Mouse (Mus musculus) midbrain, embryonic 15.5 days (tissue): ENCODE results near the gene Etfa. TPM values are rescaled to one million over a fixed set of nuclear protein-coding genes. Genes with fewer than 3 reads are reported as not detected.
A peak's percentile ranks its signal among the peaks of the same experiment; 100 is the strongest.

Source experiments
- ATAC-seq: fragments of 200-750 bp; cut with Nextera tagmentation; replicated peaks from 2 replicates; pipeline ENCODE4 v1.8.0; 2017; ENCODE audit warnings: moderate TSS enrichment
- H3K27ac ChIP-seq: fragments of 300-500 bp; sonication (generic); 2 replicates; pipeline ENCODE4 v1.5.1; 2015; ENCODE audit warnings: mild to moderate bottlenecking, inconsistent platforms
- H3K27me3 ChIP-seq: fragments of 300-500 bp; sonication (generic); replicated peaks from 2 replicates; pipeline ENCODE4 v1.6.1; 2015; ENCODE audit warnings: inconsistent platforms
- H3K36me3 ChIP-seq: fragments of 300-500 bp; sonication (generic); replicated peaks from 2 replicates; pipeline ENCODE4 v1.6.1; 2015; ENCODE audit warnings: inconsistent platforms
- H3K4me1 ChIP-seq: fragments of 300-500 bp; sonication (generic); 2 replicates; pipeline ENCODE4 v1.6.1; 2015; ENCODE audit warnings: inconsistent platforms
- H3K4me2 ChIP-seq: fragments of 300-500 bp; sonication (generic); 2 replicates; pipeline ENCODE4 v1.6.1; 2015; ENCODE audit warnings: inconsistent platforms, mild to moderate bottlenecking, moderate library complexity
- H3K4me3 ChIP-seq: fragments of 300-500 bp; sonication (generic); 2 replicates; pipeline ENCODE4 v1.5.1; 2015; ENCODE audit warnings: mild to moderate bottlenecking, inconsistent platforms
- H3K9ac ChIP-seq: fragments of 300-500 bp; sonication (generic); 2 replicates; pipeline ENCODE4 v1.6.1; 2015; ENCODE audit warnings: mild to moderate bottlenecking, inconsistent platforms
- H3K9me3 ChIP-seq: fragments of 300-500 bp; sonication (generic); 2 replicates; pipeline ENCODE4 v1.6.1; 2016; ENCODE audit warnings: inconsistent platforms
- WGBS: fragments of 180-500 bp; shearing (Covaris S2); methylation state at CpG from one replicate; pipeline ENCODE4 v1.1.7; 2015; ENCODE audit warnings: mixed read lengths; 5-methylcytosine and 5-hydroxymethylcytosine counted together
- polyA plus RNA-seq: library from polyadenylated mRNA; unstranded; fragments of >200 nt; fragmentation: Nextera tagmentation; extraction: Ambion mirVana; gene quantifications from 2 replicates; pipeline ENCODE4 v1.2.1, GENCODE M21; 2015

Gene Etfa
- 71.4 and 81.8 TPM in 2 replicates for polyA plus RNA-seq

DNA sequence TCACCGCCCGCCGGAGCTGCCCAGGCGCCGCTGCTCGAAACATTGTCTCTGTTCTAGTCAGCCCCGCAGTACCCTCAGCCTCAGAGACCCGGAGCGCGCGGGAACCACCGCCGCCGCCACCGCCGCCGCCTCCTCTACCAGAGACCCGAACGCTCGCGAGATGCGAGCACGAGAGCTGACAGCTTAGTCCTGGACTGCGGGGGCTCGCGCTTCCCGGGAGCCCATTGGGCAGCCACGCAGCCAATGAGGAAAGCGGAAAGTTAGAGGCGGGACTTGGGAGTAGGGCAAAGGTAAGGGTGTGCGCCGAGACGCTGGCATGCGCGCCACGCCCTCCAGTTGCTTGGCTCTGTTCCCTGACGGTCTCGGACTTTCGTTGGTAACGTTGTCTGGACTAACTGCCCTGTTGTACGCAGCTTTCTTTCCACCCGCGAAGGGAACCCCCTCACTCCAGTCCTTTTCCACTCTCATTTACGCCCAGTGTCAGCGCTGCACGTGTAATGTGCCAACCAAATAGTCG, at the start of gene Etfa:
TSS of gene Etfa (minus strand) at position 217 of the 517 bp plus-strand sequence.
- Histone ChIP-seq H3K9ac (peak within 1 kb of the TSS; percentile 79), H3K9me3 (no peaks in the 10 kb centered on the region), H3K4me3 (peak within 1 kb of the TSS; percentile 97), H3K4me1 (peaks cover 11% of the 10 kb centered on the region), H3K4me2 (peak within 1 kb of the TSS; percentile 97), H3K27me3 (peaks cover 10% of the 10 kb centered on the region), H3K27ac (peak within 1 kb of the TSS; percentile 82), H3K36me3 (no peaks in the 10 kb centered on the region)
- whole genome bisulfite sequencing, result 2% methylated on average over 47 of the region's 47 CpGs
- ATAC-seq, result peak; percentile 100

DNA sequence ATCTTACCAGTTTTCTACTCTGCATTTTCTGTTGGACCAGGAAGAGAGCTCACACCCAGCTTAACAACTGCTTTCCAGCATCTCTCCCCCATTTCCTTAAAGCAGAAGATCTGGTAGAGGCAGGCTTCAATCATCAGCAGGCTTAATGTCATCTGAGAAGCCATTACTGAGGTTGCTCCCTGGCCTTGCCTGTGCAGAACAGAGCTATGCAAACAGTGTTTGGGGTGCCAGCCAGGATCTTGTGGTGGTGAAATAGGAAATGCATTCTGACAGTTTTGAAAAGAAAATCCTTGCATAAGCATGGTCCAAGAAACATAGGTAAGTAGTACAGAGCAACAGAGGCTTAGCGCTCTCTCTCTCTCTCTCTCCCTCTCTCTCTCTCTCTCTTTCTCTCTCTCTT, 48.9 kb upstream of the Etfa start:
- H3K27ac ChIP-seq, result no peak overlapping the region
- H3K4me2 ChIP-seq, result no peak overlapping the region
- H3K4me3 ChIP-seq, result no peak overlapping the region
- H3K36me3 ChIP-seq, result no peaks in the 10 kb centered on the region
- no peak for ATAC-seq
- WGBS, result 96% methylated on average over 1 of the region's 1 CpGs
- no peaks in the 10 kb centered on the region for H3K9me3 ChIP-seq
- no peak overlapping the region for H3K9ac ChIP-seq
- H3K27me3 ChIP-seq, result no peaks in the 10 kb centered on the region; the same call in 1 of the 2 replicates
- no peaks in the 10 kb centered on the region for H3K4me1 ChIP-seq

DNA sequence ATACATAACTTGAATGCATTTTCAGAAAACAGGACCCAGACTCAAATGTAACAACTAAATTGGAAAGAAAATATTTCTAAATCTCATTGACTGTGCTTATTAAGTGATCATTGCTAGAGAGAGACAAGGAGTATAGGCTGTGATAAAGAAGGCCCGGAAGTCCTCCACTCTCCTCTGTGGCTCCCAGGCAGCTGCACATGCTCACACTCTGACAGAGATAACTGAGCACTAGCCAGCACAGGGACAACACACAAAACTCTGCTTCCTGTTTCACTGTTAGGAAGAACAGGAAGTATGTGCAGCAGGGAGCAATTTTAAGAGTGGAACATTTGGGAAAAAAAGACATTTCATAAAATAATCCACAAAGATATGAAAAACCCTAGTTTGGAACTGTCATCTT, 42.9 kb upstream of the Etfa start:
- Histone ChIP-seq H3K9ac (no peak overlapping the region), H3K36me3 (no peaks in the 10 kb centered on the region), H3K4me3 (no peak overlapping the region), H3K27ac (no peak overlapping the region), H3K27me3 (peaks cover 14% of the 10 kb centered on the region), H3K4me1 (no peaks in the 10 kb centered on the region), H3K9me3 (no peaks in the 10 kb centered on the region), H3K4me2 (no peak overlapping the region)
- 87% methylated on average over 1 of the region's 1 CpGs for WGBS
- ATAC-seq, result no peak

DNA sequence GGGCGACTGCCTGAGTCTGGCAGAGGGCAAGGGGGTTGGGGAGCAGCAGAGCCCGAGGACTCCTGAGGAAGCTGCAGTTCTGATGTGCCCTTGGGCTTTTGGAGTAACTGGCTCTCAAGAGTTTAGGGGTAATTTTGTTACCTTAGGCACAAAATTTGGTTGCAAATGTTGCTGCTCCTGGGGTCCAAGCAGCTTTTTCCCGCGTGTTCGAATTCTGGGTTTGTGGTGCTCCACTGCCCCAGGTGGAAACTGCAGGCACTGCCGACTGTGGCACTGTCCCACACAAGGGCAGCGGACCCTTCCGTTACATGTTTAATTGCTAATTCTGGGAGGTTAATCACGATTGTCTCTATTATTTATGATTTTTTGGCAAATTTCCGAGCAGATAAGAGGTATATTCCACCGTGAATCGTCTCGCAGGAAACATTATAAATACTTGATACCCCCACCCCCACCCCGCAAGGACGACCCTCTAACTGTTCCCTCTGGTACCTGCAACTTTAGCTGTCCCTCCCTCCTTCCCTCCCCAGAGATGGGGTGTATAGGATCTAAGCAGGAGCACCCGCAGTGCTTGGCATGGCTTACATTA, 37.4 kb upstream of the Etfa start:
- no peak overlapping the region for H3K27ac ChIP-seq
- no peak overlapping the region for H3K4me3 ChIP-seq
- no peaks in the 10 kb centered on the region for H3K9me3 ChIP-seq
- peaks cover 57% of the 10 kb centered on the region for H3K27me3 ChIP-seq
- no peak overlapping the region for H3K9ac ChIP-seq
- no peak overlapping the region for H3K4me2 ChIP-seq
- no peak for ATAC-seq
- peaks cover 19% of the 10 kb centered on the region for H3K4me1 ChIP-seq
- WGBS, result 6% methylated on average over 16 of the region's 16 CpGs
- no peaks in the 10 kb centered on the region for H3K36me3 ChIP-seq

DNA sequence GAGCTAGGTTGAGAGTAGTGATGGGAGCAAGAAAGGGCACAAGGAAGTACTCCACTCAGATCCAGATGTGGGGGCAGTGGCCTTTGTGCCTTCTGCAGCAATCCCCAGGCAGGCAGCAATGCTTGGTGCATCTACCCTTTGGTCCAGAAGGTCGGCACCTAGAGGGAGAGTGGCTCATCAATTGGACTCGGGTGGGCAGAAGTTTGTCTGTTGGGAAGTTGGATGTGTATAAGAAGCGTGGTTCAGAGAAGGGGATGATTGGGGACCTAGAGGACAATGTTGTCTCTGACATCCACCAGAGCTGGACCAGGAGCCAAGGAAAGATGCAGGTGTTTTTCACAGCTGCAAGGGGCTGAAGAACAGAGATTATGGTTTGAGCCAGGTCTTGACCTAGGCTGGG, 36.8 kb upstream of the Etfa start:
- H3K4me2 ChIP-seq, result no peak overlapping the region
- H3K4me3 ChIP-seq, result no peak overlapping the region
- H3K9ac ChIP-seq, result no peak overlapping the region
- no peaks in the 10 kb centered on the region for H3K36me3 ChIP-seq
- H3K27ac ChIP-seq, result no peak overlapping the region
- peaks cover 62% of the 10 kb centered on the region for H3K27me3 ChIP-seq
- no peak for ATAC-seq
- H3K9me3 ChIP-seq, result no peaks in the 10 kb centered on the region
- WGBS, result 19% methylated on average over 3 of the region's 3 CpGs
- H3K4me1 ChIP-seq, result peaks cover 24% of the 10 kb centered on the region

DNA sequence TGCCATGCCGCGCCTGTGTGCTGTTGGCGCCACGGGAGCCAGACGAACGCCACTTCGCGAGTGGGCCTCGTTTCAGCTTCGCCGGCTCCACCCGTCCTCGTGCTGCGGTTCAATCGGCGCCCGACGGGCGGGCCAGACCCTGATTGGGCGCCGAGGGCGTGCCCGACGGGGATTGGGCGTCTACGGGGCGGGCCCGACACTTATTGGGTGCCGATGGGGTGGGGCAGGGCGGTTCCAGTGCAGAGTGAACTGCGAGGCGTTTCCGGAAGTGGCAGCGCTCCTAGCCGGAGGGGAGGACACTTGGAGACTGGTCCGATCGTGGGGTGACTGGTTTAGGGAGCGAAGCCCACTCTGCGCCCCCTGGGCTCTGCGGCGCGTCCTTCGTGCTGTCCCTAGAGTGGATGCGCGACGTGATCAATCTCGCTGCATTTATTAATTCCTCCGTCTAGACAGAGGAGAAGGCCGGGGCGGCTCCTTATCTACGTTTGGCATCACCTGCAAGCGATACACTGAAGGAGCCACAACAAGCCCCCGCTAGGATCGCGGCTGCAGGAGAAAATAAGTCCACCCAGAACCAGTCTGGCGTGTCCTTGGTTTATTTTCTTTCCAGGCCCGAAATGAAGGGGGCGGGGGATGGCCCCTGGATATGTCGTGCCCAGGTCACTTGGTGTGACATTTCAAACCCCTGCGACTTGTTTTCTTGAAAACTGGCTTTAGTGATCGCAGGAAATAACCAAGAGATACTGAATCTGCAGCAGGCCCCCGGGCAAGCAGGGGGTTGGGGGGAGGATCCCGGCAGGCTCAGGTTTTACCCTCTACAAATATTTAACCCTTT, 34.4 kb upstream of the Etfa start:
- Histone ChIP-seq H3K36me3 (no peaks in the 10 kb centered on the region), H3K9ac (no peak overlapping the region), H3K4me1 (peaks cover 35% of the 10 kb centered on the region), H3K4me3 (peak overlapping the region; percentile 19; the same call in 1 of the 2 replicates), H3K4me2 (peak overlapping the region; percentile 33), H3K9me3 (no peaks in the 10 kb centered on the region), H3K27me3 (peaks cover 74% of the 10 kb centered on the region), H3K27ac (no peak overlapping the region)
- ATAC-seq, result no peak; the same call in 1 of the 2 replicates
- WGBS, result 2% methylated on average over 63 of the region's 63 CpGs

DNA sequence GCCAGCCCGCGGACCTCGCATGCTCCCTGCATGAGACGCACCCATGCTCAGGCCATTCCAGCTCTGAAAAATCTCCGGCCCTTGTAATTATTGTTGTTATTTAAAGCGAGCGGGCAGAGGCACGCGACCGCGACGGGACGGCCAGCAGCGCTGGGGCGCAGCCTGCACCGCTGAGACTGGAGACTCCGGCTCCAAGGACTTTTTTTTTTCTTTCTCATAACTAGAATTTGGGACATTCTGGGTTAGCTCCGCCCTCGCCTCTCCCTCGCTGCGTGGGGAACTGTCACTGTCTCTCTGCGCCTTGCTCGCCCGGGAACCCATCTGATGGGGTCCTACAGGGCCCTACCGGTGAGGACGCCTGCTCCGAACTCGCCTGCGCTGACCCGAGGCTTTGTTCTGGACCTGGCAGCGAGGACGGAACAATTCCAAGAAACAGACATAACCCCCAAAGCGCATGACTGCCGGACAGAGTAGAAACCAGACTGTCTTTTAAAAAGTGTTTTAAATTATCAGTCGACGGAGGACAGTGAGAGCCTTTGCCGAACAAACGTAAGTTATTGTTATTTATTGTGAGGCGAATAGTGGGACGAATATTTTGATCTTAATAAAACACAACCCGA, 33.6 kb upstream of the Etfa start:
- WGBS, result 5% methylated on average over 41 of the region's 41 CpGs
- Histone ChIP-seq H3K27ac (no peak overlapping the region), H3K9me3 (no peaks in the 10 kb centered on the region), H3K4me2 (peak overlapping the region; percentile 33), H3K4me3 (no peak overlapping the region), H3K4me1 (peaks cover 40% of the 10 kb centered on the region), H3K9ac (no peak overlapping the region), H3K27me3 (peaks cover 76% of the 10 kb centered on the region), H3K36me3 (no peaks in the 10 kb centered on the region)
- no peak for ATAC-seq

DNA sequence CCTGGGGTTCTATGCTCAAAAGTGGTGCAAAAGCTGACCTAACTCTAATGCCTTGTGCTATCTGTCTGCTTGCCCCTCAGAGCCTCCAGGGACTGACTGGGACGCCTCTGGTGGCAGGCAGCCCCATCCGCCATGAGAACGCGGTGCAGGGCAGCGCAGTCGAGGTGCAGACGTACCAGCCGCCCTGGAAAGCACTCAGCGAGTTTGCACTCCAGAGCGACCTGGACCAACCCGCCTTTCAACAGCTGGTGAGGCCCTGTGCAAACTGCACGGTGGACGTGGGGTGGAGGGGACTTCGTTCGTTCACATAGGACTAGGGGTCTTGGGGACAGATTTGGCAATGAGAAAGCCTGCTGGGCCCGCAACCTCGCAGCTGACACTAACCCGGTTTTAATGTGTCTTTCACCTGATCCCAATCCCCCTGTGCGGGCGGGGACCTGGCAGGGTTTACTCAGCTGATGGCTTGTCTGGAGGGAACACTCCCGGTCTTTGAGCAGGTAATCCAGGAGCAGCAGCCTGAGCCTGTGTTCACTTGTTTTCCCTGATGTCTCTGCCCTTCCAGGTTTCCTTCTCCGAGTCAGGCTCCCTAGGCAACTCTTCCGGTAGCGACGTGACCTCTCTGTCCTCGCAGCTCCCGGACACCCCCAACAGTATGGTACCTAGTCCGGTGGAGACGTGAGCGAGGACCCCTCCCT, 33.0 kb upstream of the Etfa start:
- no peaks in the 10 kb centered on the region for H3K36me3 ChIP-seq
- H3K27me3 ChIP-seq, result peaks cover 72% of the 10 kb centered on the region
- no peak overlapping the region for H3K9ac ChIP-seq
- ATAC-seq, result no peak
- no peak overlapping the region for H3K4me3 ChIP-seq
- no peak overlapping the region for H3K27ac ChIP-seq
- H3K9me3 ChIP-seq, result no peaks in the 10 kb centered on the region
- no peak overlapping the region for H3K4me2 ChIP-seq
- H3K4me1 ChIP-seq, result peaks cover 44% of the 10 kb centered on the region
- under 1% methylated on average over 30 of the region's 30 CpGs for WGBS

DNA sequence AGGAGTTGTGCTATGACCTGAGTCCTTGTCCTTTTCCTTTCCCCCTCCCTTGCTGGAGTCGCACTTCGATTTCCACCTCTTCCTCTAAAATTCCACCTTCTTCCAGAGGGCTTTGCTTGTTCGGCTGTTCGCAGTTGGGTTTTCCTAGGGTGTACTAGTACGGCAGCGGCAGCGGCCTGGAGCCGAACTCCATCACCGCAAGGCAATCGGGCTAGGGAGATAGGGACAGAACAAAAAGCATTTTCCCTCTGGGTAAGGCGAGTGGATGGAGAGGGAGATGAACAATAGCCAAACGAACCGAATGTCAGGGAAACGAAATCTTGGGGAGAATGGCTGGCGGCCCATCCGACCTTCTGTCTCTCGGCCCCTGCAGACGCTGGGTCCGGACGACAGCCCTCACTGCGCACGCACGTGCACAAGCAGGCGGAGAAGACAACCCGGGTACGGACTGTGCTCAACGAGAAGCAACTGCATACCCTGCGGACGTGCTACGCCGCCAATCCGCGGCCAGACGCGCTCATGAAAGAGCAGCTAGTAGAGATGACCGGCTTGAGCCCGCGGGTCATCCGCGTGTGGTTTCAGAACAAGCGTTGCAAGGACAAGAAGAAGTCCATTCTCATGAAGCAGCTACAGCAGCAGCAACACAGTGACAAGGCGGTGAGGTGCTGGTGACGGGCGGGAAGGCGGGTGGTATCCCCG, 31.8 kb upstream of the Etfa start:
- Histone ChIP-seq H3K4me3 (peak overlapping the region; percentile 4; the same call in 1 of the 2 replicates), H3K9ac (no peak overlapping the region), H3K36me3 (no peaks in the 10 kb centered on the region), H3K4me2 (peak overlapping the region; percentile 21; the same call in 1 of the 2 replicates), H3K4me1 (peaks cover 44% of the 10 kb centered on the region), H3K27ac (no peak overlapping the region), H3K9me3 (no peaks in the 10 kb centered on the region), H3K27me3 (peaks cover 70% of the 10 kb centered on the region)
- WGBS, result 1% methylated on average over 46 of the region's 46 CpGs
- ATAC-seq, result no peak

DNA sequence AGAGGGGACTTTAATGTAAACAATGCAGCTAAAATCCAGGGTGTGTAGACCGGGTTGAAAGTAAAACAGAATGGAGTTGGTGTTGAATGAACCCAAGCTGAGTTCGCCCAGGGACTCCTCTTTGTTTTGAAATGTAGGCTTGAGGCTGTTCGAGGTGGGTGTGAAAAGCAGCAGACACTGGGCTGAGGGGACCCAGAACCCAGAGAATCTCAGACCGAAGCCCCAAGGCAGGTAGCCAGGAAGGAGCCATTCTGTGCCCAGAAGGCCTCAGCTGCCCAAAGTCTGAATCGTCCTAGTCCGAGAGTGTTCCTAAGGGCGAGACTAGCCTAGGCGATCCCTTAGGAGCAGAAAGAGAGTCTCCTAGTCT, 31.3 kb upstream of the Etfa start:
- peaks cover 44% of the 10 kb centered on the region for H3K4me1 ChIP-seq
- peaks cover 70% of the 10 kb centered on the region for H3K27me3 ChIP-seq
- no peak overlapping the region for H3K4me3 ChIP-seq

DNA sequence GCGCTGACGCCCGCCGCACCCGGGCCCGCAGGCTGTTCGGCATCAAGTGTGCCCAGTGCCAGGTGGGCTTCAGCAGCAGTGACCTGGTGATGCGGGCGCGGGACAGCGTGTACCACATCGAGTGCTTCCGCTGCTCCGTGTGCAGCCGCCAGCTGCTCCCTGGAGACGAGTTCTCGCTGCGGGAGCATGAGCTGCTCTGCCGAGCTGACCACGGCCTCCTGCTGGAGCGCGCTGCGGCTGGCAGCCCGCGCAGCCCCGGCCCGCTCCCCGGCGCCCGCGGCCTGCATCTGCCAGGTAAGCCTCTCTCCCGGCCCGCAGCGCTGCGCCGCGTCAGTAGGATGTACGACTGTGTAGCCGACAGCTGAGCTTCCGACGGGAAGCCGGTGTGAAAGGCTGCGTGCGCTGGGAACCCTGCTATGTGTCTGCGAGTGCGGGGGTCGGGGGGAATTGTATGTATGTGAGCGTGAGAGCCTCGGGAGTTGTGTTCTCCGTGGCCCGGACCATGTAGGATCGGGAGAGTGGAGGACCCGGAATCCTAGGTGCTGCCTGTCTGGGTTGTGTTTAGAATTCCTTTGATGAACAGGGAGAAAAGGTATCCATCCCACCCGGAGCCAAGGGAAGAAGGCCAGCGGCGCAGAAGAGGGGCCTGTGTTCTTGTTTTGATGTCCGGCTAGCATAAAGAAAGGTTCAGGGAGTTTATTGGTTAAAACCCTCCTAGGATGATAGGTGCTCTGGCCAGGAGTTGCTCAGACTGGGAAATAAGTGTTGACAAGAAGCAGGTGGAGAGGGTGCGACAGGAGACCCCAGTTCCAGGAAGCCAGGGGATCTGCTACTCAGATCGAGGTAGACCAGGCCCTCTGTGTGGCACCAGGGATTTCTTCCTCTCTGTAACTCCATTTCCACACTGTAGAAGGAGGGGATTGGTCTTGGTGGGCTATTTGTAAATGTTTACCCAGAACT, 30.6 kb upstream of the Etfa start:
- H3K36me3 ChIP-seq, result no peaks in the 10 kb centered on the region
- H3K27ac ChIP-seq, result no peak overlapping the region
- ATAC-seq, result no peak
- H3K27me3 ChIP-seq, result peaks cover 70% of the 10 kb centered on the region
- peak overlapping the region; percentile 37 for H3K4me3 ChIP-seq
- H3K9ac ChIP-seq, result no peak overlapping the region
- H3K4me1 ChIP-seq, result peaks cover 44% of the 10 kb centered on the region
- no peaks in the 10 kb centered on the region for H3K9me3 ChIP-seq
- H3K4me2 ChIP-seq, result peak overlapping the region; percentile 66
- WGBS, result 2% methylated on average over 57 of the region's 59 CpGs

More for the DNA sequence above, 31.3 kb upstream of the Etfa start:
- Histone ChIP-seq H3K9ac (no peak overlapping the region), H3K4me2 (no peak overlapping the region), H3K36me3 (no peaks in the 10 kb centered on the region), H3K27ac (no peak overlapping the region), H3K9me3 (no peaks in the 10 kb centered on the region)
- WGBS, result 9% methylated on average over 8 of the region's 8 CpGs
- no peak for ATAC-seq
